Mouse (Mus musculus): ENCODE data around the gene Dlx3. TPM values are rescaled to one million over a fixed set of nuclear protein-coding genes. Genes with fewer than 3 reads are reported as not detected.

The Dlx3 gene
- total RNA-seq, 2 experiments from 2014 or later: not detected

GRCm38 (mm10) chr11:95118505-95118904 is 1.4 kb upstream of the Dlx3 start:
- ATAC-seq (replicated peaks; ENCODE audit: low FRiP score, poor library complexity, severe bottlenecking): no peak

- no peak for ATAC-seq (replicated peaks; ENCODE audit: low FRiP score, poor library complexity, severe bottlenecking)
Observed at GRCm38 (mm10) chr11:95120633-95121020, 708 bp downstream of the Dlx3 start.

GRCm38 (mm10) chr11:95121161-95122099 is 1.5 kb downstream of the Dlx3 start:
- ATAC-seq (replicated peaks; ENCODE audit: low FRiP score, poor library complexity, severe bottlenecking): no peak

GRCm38 (mm10) chr11:95122100-95122489 is 2.2 kb downstream of the Dlx3 start:
- no peak for ATAC-seq (replicated peaks; ENCODE audit: low FRiP score, poor library complexity, severe bottlenecking)

- ATAC-seq (replicated peaks; ENCODE audit: low FRiP score, poor library complexity, severe bottlenecking): no peak
Observed at GRCm38 (mm10) chr11:95125366-95125948, 5.5 kb downstream of the Dlx3 start.

- ATAC-seq (replicated peaks; ENCODE audit: low FRiP score, poor library complexity, severe bottlenecking): no peak
Observed at GRCm38 (mm10) chr11:95126272-95127245, 6.6 kb downstream of the Dlx3 start.

- no peak for ATAC-seq (replicated peaks; ENCODE audit: low FRiP score, poor library complexity, severe bottlenecking)
Observed at GRCm38 (mm10) chr11:95128359-95128758, 8.4 kb downstream of the Dlx3 start.

GRCm38 (mm10) chr11:95130668-95131252 is 10.8 kb downstream of the Dlx3 start:
- no peak for ATAC-seq (replicated peaks; ENCODE audit: low FRiP score, poor library complexity, severe bottlenecking)

- ATAC-seq (replicated peaks; ENCODE audit: low FRiP score, poor library complexity, severe bottlenecking): no peak
Observed at GRCm38 (mm10) chr11:95133321-95133720, 13.4 kb downstream of the Dlx3 start.

GRCm38 (mm10) chr11:95137281-95137680 is 17.4 kb downstream of the Dlx3 start:
- no peak for ATAC-seq (replicated peaks; ENCODE audit: low FRiP score, poor library complexity, severe bottlenecking)

GRCm38 (mm10) chr11:95139871-95140270 is 20.0 kb downstream of the Dlx3 start:
- no peak for ATAC-seq (replicated peaks; ENCODE audit: low FRiP score, poor library complexity, severe bottlenecking)

- no peak for ATAC-seq (replicated peaks; ENCODE audit: low FRiP score, poor library complexity, severe bottlenecking)
Observed at GRCm38 (mm10) chr11:95142258-95142657, 22.3 kb downstream of the Dlx3 start.

- no peak for ATAC-seq (replicated peaks; ENCODE audit: low FRiP score, poor library complexity, severe bottlenecking)
Observed at GRCm38 (mm10) chr11:95142980-95143575, 23.2 kb downstream of the Dlx3 start.

GRCm38 (mm10) chr11:95143663-95144062 is 23.7 kb downstream of the Dlx3 start:
- ATAC-seq (replicated peaks; ENCODE audit: low FRiP score, poor library complexity, severe bottlenecking): no peak

- ATAC-seq (replicated peaks; ENCODE audit: low FRiP score, poor library complexity, severe bottlenecking): no peak
Observed at GRCm38 (mm10) chr11:95144091-95144945, 24.4 kb downstream of the Dlx3 start.

GRCm38 (mm10) chr11:95144946-95145483 is 25.1 kb downstream of the Dlx3 start:
- no peak for ATAC-seq (replicated peaks; ENCODE audit: low FRiP score, poor library complexity, severe bottlenecking)

GRCm38 (mm10) chr11:95145851-95146403 is 26.0 kb downstream of the Dlx3 start, which contains the start of gene Dlx4:
Gene Dlx4, minus strand, starts transcription at chr11:95146263.
- no peak for ATAC-seq (replicated peaks; ENCODE audit: low FRiP score, poor library complexity, severe bottlenecking)

- no peak for ATAC-seq (replicated peaks; ENCODE audit: low FRiP score, poor library complexity, severe bottlenecking)
Observed at GRCm38 (mm10) chr11:95148754-95149153, 28.8 kb downstream of the Dlx3 start.

All from erythroblast, adult 5-6 weeks (primary cell).